Mouse (Mus musculus): Measurements from ENCODE around the gene Ctso.

Ctso gene

GRCm38 (mm10) chr3:81932141-81933101, at the start of gene Ctso:
Gene Ctso (plus strand): TSS chr3:81932601.
- peak; percentile 60 for DNase-seq (ENCODE audit: low read depth)

GRCm38 (mm10) chr3:81883916-81884315, 48.5 kb upstream of the Ctso start:
- DNase-seq (ENCODE audit: low read depth) = no peak

GRCm38 (mm10) chr3:81885566-81885965, 46.8 kb upstream of the Ctso start:
- no peak for DNase-seq (ENCODE audit: low read depth)

GRCm38 (mm10) chr3:81889137-81889536, 43.3 kb upstream of the Ctso start:
- DNase-seq (ENCODE audit: low read depth) = no peak

GRCm38 (mm10) chr3:81910286-81911036, 21.9 kb upstream of the Ctso start:
- DNase-seq (ENCODE audit: low read depth) = no peak

- DNase-seq (ENCODE audit: low read depth) = no peak
Observed at GRCm38 (mm10) chr3:81916030-81916686, 16.2 kb upstream of the Ctso start.

GRCm38 (mm10) chr3:81917354-81917935, 15.0 kb upstream of the Ctso start:
- DNase-seq (ENCODE audit: low read depth) = no peak

GRCm38 (mm10) chr3:81918215-81918614, 14.2 kb upstream of the Ctso start:
- DNase-seq (ENCODE audit: low read depth) = no peak

- no peak for DNase-seq (ENCODE audit: low read depth)
Observed at GRCm38 (mm10) chr3:81919681-81920080, 12.7 kb upstream of the Ctso start.

GRCm38 (mm10) chr3:81922910-81923309, 9.5 kb upstream of the Ctso start:
- no peak for DNase-seq (ENCODE audit: low read depth)

GRCm38 (mm10) chr3:81924931-81925330, 7.5 kb upstream of the Ctso start:
- peak; percentile 27 for DNase-seq (ENCODE audit: low read depth)

GRCm38 (mm10) chr3:81925856-81926255, 6.5 kb upstream of the Ctso start:
- DNase-seq (ENCODE audit: low read depth) = no peak

GRCm38 (mm10) chr3:81926764-81927325, 5.6 kb upstream of the Ctso start:
- DNase-seq (ENCODE audit: low read depth) = no peak

- no peak for DNase-seq (ENCODE audit: low read depth)
Observed at GRCm38 (mm10) chr3:81929073-81929472, 3.3 kb upstream of the Ctso start.

GRCm38 (mm10) chr3:81931695-81932094, 706 bp upstream of the Ctso start:
- DNase-seq (ENCODE audit: low read depth) = no peak

- DNase-seq (ENCODE audit: low read depth) = no peak
Observed at GRCm38 (mm10) chr3:81933348-81933747, 947 bp downstream of the Ctso start.

- no peak for DNase-seq (ENCODE audit: low read depth)
Observed at GRCm38 (mm10) chr3:81938924-81939323, 6.5 kb downstream of the Ctso start.

GRCm38 (mm10) chr3:81942341-81942740, 9.9 kb downstream of the Ctso start:
- no peak for DNase-seq (ENCODE audit: low read depth)

GRCm38 (mm10) chr3:81943097-81943496, 10.7 kb downstream of the Ctso start:
- DNase-seq (ENCODE audit: low read depth) = no peak

- no peak for DNase-seq (ENCODE audit: low read depth)
Observed at GRCm38 (mm10) chr3:81944851-81945393, 12.5 kb downstream of the Ctso start.

GRCm38 (mm10) chr3:81949048-81949447, 16.6 kb downstream of the Ctso start:
- DNase-seq (ENCODE audit: low read depth) = no peak

Measured in c-Kit-positive CD71-positive TER-119-negative erythroid progenitor cells, embryonic 14.5 days (primary cell).